Mouse (Mus musculus): Measurements from ENCODE around the gene Tpx2.
A peak's percentile ranks its signal among the peaks of the same experiment; 100 is the strongest.

Tpx2 gene

GRCm38 (mm10) chr2:152847815-152848302 is at the start of gene Tpx2:
TSS of gene Tpx2 (plus strand) at chr2:152847964.
- DNase-seq = peak; percentile 97

GRCm38 (mm10) chr2:152799954-152800761 is 47.6 kb upstream of the Tpx2 start:
- no peak for DNase-seq

GRCm38 (mm10) chr2:152800762-152801113 is 47.0 kb upstream of the Tpx2 start:
- no peak for DNase-seq

- no peak for DNase-seq
These were observed 45.5 kb upstream of the Tpx2 start for GRCm38 (mm10) chr2:152802303-152802702.

- no peak for DNase-seq
These were observed 44.7 kb upstream of the Tpx2 start for GRCm38 (mm10) chr2:152803081-152803480.

- no peak for DNase-seq
These were observed 43.2 kb upstream of the Tpx2 start for GRCm38 (mm10) chr2:152804408-152805110.

GRCm38 (mm10) chr2:152805111-152805490 is 42.7 kb upstream of the Tpx2 start:
- no peak for DNase-seq

- DNase-seq = no peak
These were observed 41.7 kb upstream of the Tpx2 start for GRCm38 (mm10) chr2:152806037-152806436.

- DNase-seq = no peak
These were observed 39.6 kb upstream of the Tpx2 start for GRCm38 (mm10) chr2:152808178-152808577.

- DNase-seq = peak; percentile 66
These were observed 37.4 kb upstream of the Tpx2 start for GRCm38 (mm10) chr2:152810158-152810941.

GRCm38 (mm10) chr2:152811336-152812165 is 36.2 kb upstream of the Tpx2 start:
- DNase-seq = no peak

GRCm38 (mm10) chr2:152813232-152813631 is 34.5 kb upstream of the Tpx2 start:
- DNase-seq = no peak

GRCm38 (mm10) chr2:152814213-152814874 is 33.4 kb upstream of the Tpx2 start:
- no peak for DNase-seq

- no peak for DNase-seq
These were observed 31.7 kb upstream of the Tpx2 start for GRCm38 (mm10) chr2:152815879-152816656.

GRCm38 (mm10) chr2:152816657-152817348 is 31.0 kb upstream of the Tpx2 start:
- no peak for DNase-seq

GRCm38 (mm10) chr2:152817596-152818291 is 30.0 kb upstream of the Tpx2 start:
- DNase-seq = no peak

GRCm38 (mm10) chr2:152818679-152819078 is 29.1 kb upstream of the Tpx2 start:
- no peak for DNase-seq

GRCm38 (mm10) chr2:152819097-152819624 is 28.6 kb upstream of the Tpx2 start:
- no peak for DNase-seq

GRCm38 (mm10) chr2:152819926-152820325 is 27.8 kb upstream of the Tpx2 start:
- DNase-seq = peak; percentile 77

All from layer of hippocampus, adult 9-11 months (tissue).